Mouse (Mus musculus): ENCODE data around the gene Armh2. TPM values are rescaled to one million over a fixed set of nuclear protein-coding genes. Genes with fewer than 3 reads are reported as not detected.

The Armh2 gene
- polyA plus RNA-seq (2017; shearing (Covaris generic)) = not detected

DNA sequence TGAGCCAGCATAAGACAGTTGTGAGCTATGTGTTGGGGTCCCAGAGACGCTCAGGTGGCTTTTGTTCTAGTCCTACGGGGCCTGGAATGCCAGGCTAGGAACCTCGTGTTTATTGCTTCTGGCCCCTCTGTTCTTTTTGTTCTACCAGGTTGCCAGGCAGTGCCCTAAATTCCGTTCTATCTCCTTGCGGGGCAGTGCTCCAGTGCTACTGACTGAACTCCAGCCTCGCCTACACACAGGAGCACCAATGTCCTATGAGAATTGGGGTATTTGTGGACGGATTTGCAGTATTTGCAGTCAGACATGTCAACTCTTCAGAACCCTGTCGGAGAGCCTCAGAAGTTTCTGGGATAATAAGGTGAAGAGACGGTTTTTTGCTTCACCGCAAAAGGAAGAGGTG, at the start of gene Armh2:
TSS of gene Armh2 (plus strand) at position 205 of the 400 bp plus-strand sequence.

DNA sequence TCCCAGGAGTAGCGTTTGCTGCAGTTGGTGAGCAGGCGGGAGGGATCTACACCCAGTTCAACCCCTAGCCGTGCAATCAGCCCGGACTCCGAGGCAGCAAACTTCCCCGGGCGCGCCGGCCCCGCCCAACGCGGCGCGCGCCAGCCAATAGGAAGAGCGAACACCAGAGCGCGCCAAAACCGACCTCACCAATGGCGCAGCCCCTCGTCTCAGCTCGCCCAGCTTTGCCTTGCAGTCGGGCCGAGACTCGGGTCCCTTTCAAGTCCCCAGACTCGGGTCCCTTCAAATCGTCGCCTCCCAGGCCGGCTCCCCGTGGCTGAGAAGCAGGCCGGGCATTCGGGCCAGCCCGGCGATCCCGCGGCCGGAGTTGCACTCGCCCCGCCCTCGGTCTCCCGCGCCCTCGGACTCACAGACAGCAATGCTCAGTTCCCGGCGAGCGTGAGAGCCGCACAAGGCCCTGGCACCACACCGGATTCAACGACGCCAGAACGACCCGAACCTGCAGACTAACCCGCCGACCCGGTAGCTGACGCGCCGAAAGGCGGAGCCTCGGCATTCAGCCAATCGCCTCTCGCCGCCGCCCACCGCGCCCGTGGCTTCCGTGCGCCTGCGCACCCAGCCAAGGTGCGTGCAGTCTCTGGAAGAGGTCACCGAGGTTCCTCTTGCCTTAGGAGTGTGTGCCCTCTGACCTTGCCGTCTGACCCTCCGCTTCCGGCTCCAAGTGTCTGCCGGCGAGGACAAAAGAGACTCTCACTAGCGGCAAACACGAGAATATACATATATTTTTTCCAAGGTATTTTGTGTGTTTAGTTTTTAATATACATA, 20.6 kb downstream of the Armh2 start, which contains the start of gene Gmnn:
TSS of gene Gmnn (minus strand) at position 521 of the 825 bp plus-strand sequence.

Other genes starting within 250 kb of the Armh2 start
- gene Ripor2, start 159.0 kb upstream of the Armh2 start, polyA plus RNA-seq (2017; shearing (Covaris generic)) = 100 to 1,000 TPM; 239 to 372 TPM
- gene Gmnn, start 20.7 kb downstream of the Armh2 start, polyA plus RNA-seq (2017; shearing (Covaris generic)) = 10 to 100 TPM; 16.9 to 22.4 TPM
- 10 to 100 TPM; 12.9 to 21.1 TPM for gene BC005537, start 60.4 kb downstream of the Armh2 start, polyA plus RNA-seq (2017; shearing (Covaris generic))
- gene Acot13, start 90.3 kb downstream of the Armh2 start, polyA plus RNA-seq (2017; shearing (Covaris generic)) = 10 to 100 TPM; 58.9 to 81.5 TPM
- gene Tdp2, start 90.4 kb downstream of the Armh2 start, polyA plus RNA-seq (2017; shearing (Covaris generic)) = 10 to 100 TPM; 62.6 to 63.8 TPM
- 1 to 10 TPM in 1 of 2 experiments, under 1 TPM in 1; 0.49 to 4.5 TPM for gene D130043K22Rik, start 103.9 kb downstream of the Armh2 start, polyA plus RNA-seq (2017; shearing (Covaris generic))
- gene Aldh5a1, start 196.4 kb downstream of the Armh2 start, polyA plus RNA-seq (2017; shearing (Covaris generic)) = 1 to 10 TPM; 1.3 to 1.8 TPM
- gene Gpld1, start 201.9 kb downstream of the Armh2 start, polyA plus RNA-seq (2017; shearing (Covaris generic)) = 1 to 10 TPM; 3.7 to 8.1 TPM

Data from inflammation-experienced regulatory T-cells (primary cell).